In genomic region chrX:168673525-168674406, GRCm38 (mm10) we compare ENCODE assay signal across 8 mouse cellular contexts. TPM values are rescaled to one million over a fixed set of nuclear protein-coding genes. Genes with fewer than 3 reads are reported as not detected.
DNase-seq lines count a peak whose midpoint lies in the region; ATAC-seq and TF ChIP-seq lines count a peak whose summit lies in the region.

Msl3 (minus strand) TSS chrX:168673898.

- H3ac ChIP-seq in C2C12 (ENCODE audit: control insufficient read depth, insufficient read length, low read depth) = peak within 1 kb of the TSS; percentile 93

- TF ChIP-seq POLR2A in brain, embryonic 14.5 days (IDR thresholded peaks at IDR 0.05; ENCODE audit: borderline replicate concordance, extremely low read depth, insufficient read depth, insufficient read length, poor library complexity, severe bottlenecking) = 0 out of 2 replicates have a peak, but pooled peaks have one; percentile 35

- peak within 1 kb of the TSS; percentile 78 for H3K4me2 ChIP-seq in heart, embryonic 11.5 days
- peak within 1 kb of the TSS; percentile 74 for H3K4me2 ChIP-seq in kidney, embryonic 16.5 days (replicated peaks; ENCODE audit: low read depth, low read length)

- H3K27ac ChIP-seq in heart, embryonic 11.5 days (ENCODE audit: low read depth, low read length) = peak within 1 kb of the TSS; percentile 91
- H3K27ac ChIP-seq in kidney, embryonic 16.5 days (ENCODE audit: low read length) = peak within 1 kb of the TSS; percentile 97

- peaks cover 6% of the 10 kb centered on the region for H3K36me3 ChIP-seq in C2C12 (ENCODE audit: control insufficient read depth, insufficient read depth)
- no peaks in the 10 kb centered on the region for H3K36me3 ChIP-seq in heart, embryonic 11.5 days (ENCODE audit: control insufficient read depth, insufficient read depth, low read length)
- H3K36me3 ChIP-seq in kidney, embryonic 16.5 days (ENCODE audit: insufficient read depth, low read length) = 0 out of 2 replicates have a peak, but pooled peaks cover 4% of the 10 kb centered on the region

- peak; percentile 82 for DNase-seq in brain, embryonic 14.5 days (ENCODE audit: low read depth)
- peak; percentile 88 for DNase-seq in liver
- DNase-seq in monocyte, adult 2 months (ENCODE audit: low read depth in 1 of 2, low spot score in 2 of 2) = peak; percentile 50 to 75
- peak; percentile 60 to 72 for DNase-seq in spleen, postnatal 14 days (ENCODE audit: low spot score in 2 of 2)

- WGBS in heart, embryonic 11.5 days (ENCODE audit: insufficient replicate concordance) = 13% methylated on average over 80 of the region's 88 CpGs
- 22% methylated on average over 70 of the region's 88 CpGs for WGBS in kidney, embryonic 16.5 days

- peak; percentile 86 for ATAC-seq in erythroblast, adult 5-6 weeks (replicated peaks; ENCODE audit: low FRiP score, poor library complexity, severe bottlenecking)
- ATAC-seq in heart, embryonic 11.5 days (replicated peaks; ENCODE audit: insufficient number of reproducible peaks, low FRiP score, low TSS enrichment) = peak; percentile 94
- ATAC-seq in kidney, embryonic 16.5 days (ENCODE audit: low FRiP score, low TSS enrichment) = peak; percentile 94

- no peaks in the 10 kb centered on the region for H3K4me1 ChIP-seq in heart, embryonic 11.5 days (ENCODE audit: control insufficient read depth, insufficient read depth, low read length)
- 0 out of 2 replicates have a peak, but pooled peaks cover 3% of the 10 kb centered on the region for H3K4me1 ChIP-seq in kidney, embryonic 16.5 days (ENCODE audit: insufficient read depth, low read length)

- no peaks in the 10 kb centered on the region for H3K9me3 ChIP-seq in heart, embryonic 11.5 days (replicated peaks; ENCODE audit: control insufficient read depth, low read length)
- no peaks in the 10 kb centered on the region for H3K9me3 ChIP-seq in kidney, embryonic 16.5 days (ENCODE audit: low read length)

- H3K9ac ChIP-seq in heart, embryonic 11.5 days (ENCODE audit: low read depth, low read length) = peak within 1 kb of the TSS; percentile 74
- peak within 1 kb of the TSS; percentile 73 for H3K9ac ChIP-seq in kidney, embryonic 16.5 days (replicated peaks; ENCODE audit: low read length)

- H3K4me3 ChIP-seq in C2C12 (ENCODE audit: insufficient read depth, poor library complexity, severe bottlenecking) = peak within 1 kb of the TSS; percentile 60
- peak within 1 kb of the TSS; percentile 62 for H3K4me3 ChIP-seq in heart, embryonic 11.5 days (ENCODE audit: low read depth, low read length)
- peak within 1 kb of the TSS; percentile 60 for H3K4me3 ChIP-seq in kidney, embryonic 16.5 days (ENCODE audit: low read length)

- H3K79me3 ChIP-seq in C2C12 (ENCODE audit: low read depth) = no peaks in the 10 kb centered on the region

- H3K79me2 ChIP-seq in C2C12 (ENCODE audit: control insufficient read depth, insufficient read depth) = peaks cover 5% of the 10 kb centered on the region

- H3K27me3 ChIP-seq in C2C12 (ENCODE audit: control insufficient read depth, insufficient read depth, insufficient read length) = no peaks in the 10 kb centered on the region
- H3K27me3 ChIP-seq in heart, embryonic 11.5 days (ENCODE audit: control insufficient read depth, insufficient read depth, low read length) = no peaks in the 10 kb centered on the region
- peaks cover 4% of the 10 kb centered on the region; the same call in 1 of the 2 replicates for H3K27me3 ChIP-seq in kidney, embryonic 16.5 days (ENCODE audit: insufficient read depth, low read length)

- TF ChIP-seq CTCF in C2C12 (IDR thresholded peaks at IDR 0.05; ENCODE audit: control insufficient read depth, insufficient read depth, insufficient read length) = peak; percentile 31
- peak; percentile 27; the same call in 1 of the 2 replicates for TF ChIP-seq CTCF in brain, embryonic 14.5 days (IDR thresholded peaks at IDR 0.05; ENCODE audit: borderline replicate concordance, extremely low read depth, insufficient read depth, insufficient read length)

TF ChIP-seq in C2C12, 6 proteins besides CTCF, POLR2A, EP300 and RAD21:
- TF ChIP-seq CEBPB (IDR thresholded peaks at IDR 0.05; ENCODE audit: low read depth) = no peak
- peak; percentile 25 for TF ChIP-seq MAX (IDR thresholded peaks at IDR 0.05)
- TF ChIP-seq FOSL1 (IDR thresholded peaks at IDR 0.05; ENCODE audit: insufficient read depth, low read length, poor library complexity, severe bottlenecking) = no peak
- no peak for TF ChIP-seq MYOG (IDR thresholded peaks at IDR 0.05; ENCODE audit: control insufficient read depth, extremely low read depth, insufficient read length)
- TF ChIP-seq USF1 (IDR thresholded peaks at IDR 0.05; ENCODE audit: low read depth) = no peak
TF ChIP-seq in C2C12: peak in this region for 1.

RNA-seq across cellular contexts. Expression of gene Msl3, which starts in this region (rescaled TPM):
- 17.6 TPM for polyA plus RNA-seq in C2C12 (2012; fragmentation: generic; extraction: Trizol)
- polyA plus RNA-seq in brain, embryonic 14.5 days (2012; rRNA removed) = 19.8 and 20.9 TPM in 2 replicates
- 24.7 and 27.9 TPM in 2 replicates for total RNA-seq in erythroblast, adult 5-6 weeks (2015; ENCODE audit: low replicate concordance)
- total RNA-seq in erythroblast, adult 5-6 weeks (2017; ENCODE audit: low replicate concordance) = 26.9 and 32.4 TPM in 2 replicates
- polyA plus RNA-seq in heart, embryonic 11.5 days (2014; fragmentation: Nextera tagmentation; extraction: Ambion mirVana) = 33.8 and 36.1 TPM in 2 replicates
- polyA plus RNA-seq in kidney, embryonic 16.5 days (2015; fragmentation: Nextera tagmentation; extraction: Ambion mirVana) = 40.5 and 43.8 TPM in 2 replicates

Comparison
In these comparisons a context has a peak if more than half of its experiments do, and no peak if none do; other contexts are left out.
1. Peak in every context shown above with its lines: DNase-seq, ATAC-seq, H3K4me3 ChIP-seq and H3K27ac ChIP-seq.